Mouse (Mus musculus): Measurements from ENCODE around the gene Atp8a2. TPM values are rescaled to one million over a fixed set of nuclear protein-coding genes. Genes with fewer than 3 reads are reported as not detected.

Atp8a2 gene
- polyA plus RNA-seq, 1 experiment from 2014 or later: 36.6 TPM

DNA sequence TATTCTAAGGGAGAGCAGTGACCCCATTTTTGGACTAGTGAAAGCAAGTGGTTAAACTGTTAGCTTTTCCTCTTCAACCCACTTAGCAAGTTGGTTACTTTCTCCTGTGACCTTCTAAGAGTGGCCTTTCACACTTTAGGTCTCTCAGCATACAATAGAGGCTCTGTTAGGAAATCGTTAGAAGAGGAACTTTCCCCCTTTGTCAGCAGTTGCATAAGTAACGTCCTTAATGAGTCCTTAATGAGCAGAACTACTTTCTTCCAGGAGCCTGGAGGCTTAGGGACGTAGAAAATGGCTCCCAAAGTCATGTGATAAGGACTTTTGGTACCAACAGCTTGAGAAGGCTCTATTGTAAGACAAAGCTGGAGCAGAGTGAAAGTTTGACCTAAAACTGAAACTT lies 434.8 kb downstream of the Atp8a2 start:
- 38% methylated on average over 3 of the region's 3 CpGs for WGBS
- Histone ChIP-seq H3K9me3 (no peaks in the 10 kb centered on the region), H3K27ac (replicated peaks) (no peak overlapping the region), H3K27me3 (peaks cover 8% of the 10 kb centered on the region; the same call in 1 of the 2 replicates), H3K9ac (no peak overlapping the region), H3K4me1 (replicated peaks) (peaks cover 20% of the 10 kb centered on the region), H3K4me3 (no peak overlapping the region), H3K4me2 (no peak overlapping the region), H3K36me3 (no peaks in the 10 kb centered on the region)
- no peak for ATAC-seq (ENCODE audit: low read depth)

DNA sequence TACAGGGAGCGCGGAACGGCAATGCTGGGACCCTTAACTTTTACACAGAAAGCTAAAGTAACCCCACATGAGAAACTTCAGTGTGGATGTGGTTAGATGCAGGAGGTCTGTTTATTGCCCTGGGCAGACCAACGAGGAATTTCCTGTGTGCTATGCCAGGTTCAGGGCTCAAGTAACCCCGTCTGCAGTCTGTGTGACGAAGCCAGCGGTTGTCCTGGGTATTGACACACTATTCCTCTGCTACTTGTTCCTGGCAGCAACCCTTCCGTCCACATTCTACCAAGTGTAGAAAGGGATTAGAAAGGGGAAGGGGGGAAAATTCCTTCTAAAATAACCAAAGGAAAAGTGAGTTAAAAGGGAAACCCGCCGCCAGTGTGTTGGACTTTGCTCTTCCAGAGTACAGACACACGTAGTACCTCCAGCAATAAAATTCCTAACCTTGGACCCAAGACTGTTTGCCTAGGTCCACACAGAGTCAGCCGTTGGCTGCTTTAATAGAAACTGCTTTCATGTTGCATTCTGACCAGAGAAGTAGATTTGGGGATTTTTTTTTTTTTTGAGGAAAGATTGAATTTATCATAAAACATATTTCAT lies 437.0 kb downstream of the Atp8a2 start:
- peaks cover 20% of the 10 kb centered on the region for H3K4me1 ChIP-seq (replicated peaks)
- no peak overlapping the region for H3K4me2 ChIP-seq
- no peaks in the 10 kb centered on the region for H3K36me3 ChIP-seq
- no peaks in the 10 kb centered on the region for H3K9me3 ChIP-seq
- ATAC-seq (ENCODE audit: low read depth): no peak
- H3K4me3 ChIP-seq: no peak overlapping the region
- peaks cover 12% of the 10 kb centered on the region; the same call in 1 of the 2 replicates for H3K27me3 ChIP-seq
- no peak overlapping the region for H3K27ac ChIP-seq (replicated peaks)
- 77% methylated on average over 12 of the region's 12 CpGs for WGBS
- no peak overlapping the region for H3K9ac ChIP-seq

DNA sequence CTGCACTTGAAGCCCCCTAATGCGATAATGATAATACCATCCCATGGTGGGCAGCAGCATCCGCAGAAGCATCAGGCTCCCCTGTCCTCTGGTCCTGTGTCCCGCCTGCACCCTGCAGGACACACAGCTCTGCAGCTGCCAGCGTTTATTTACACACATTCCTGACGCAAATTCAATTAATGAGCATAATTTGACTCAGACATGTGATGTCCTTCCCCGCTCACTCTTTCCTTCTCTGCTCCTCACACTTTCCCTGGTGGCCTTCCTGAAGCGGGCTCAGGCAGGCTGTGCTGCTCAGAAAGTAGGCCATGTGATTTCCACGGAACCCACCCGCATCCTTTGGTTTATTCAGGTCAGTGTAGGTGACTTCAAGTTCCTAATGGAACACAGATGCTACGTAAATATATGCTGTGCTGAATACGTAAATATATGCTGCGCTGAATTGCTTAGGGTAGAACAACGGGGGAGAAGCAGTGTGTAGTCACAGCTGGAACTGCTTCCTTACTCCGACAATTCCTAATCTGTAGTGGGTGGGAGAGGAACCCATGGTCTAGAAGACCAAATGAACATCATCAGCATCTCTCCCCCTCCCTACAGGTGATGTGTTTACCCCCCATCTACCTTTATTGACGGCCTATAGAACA lies 437.7 kb downstream of the Atp8a2 start:
- H3K27me3 ChIP-seq: peaks cover 12% of the 10 kb centered on the region; the same call in 1 of the 2 replicates
- H3K9me3 ChIP-seq: no peaks in the 10 kb centered on the region
- H3K27ac ChIP-seq (replicated peaks): no peak overlapping the region
- peaks cover 15% of the 10 kb centered on the region for H3K4me1 ChIP-seq (replicated peaks)
- H3K36me3 ChIP-seq: no peaks in the 10 kb centered on the region
- no peak overlapping the region for H3K4me2 ChIP-seq
- H3K9ac ChIP-seq: no peak overlapping the region
- H3K4me3 ChIP-seq: no peak overlapping the region
- ATAC-seq (ENCODE audit: low read depth): no peak
- 71% methylated on average over 15 of the region's 15 CpGs for WGBS

DNA sequence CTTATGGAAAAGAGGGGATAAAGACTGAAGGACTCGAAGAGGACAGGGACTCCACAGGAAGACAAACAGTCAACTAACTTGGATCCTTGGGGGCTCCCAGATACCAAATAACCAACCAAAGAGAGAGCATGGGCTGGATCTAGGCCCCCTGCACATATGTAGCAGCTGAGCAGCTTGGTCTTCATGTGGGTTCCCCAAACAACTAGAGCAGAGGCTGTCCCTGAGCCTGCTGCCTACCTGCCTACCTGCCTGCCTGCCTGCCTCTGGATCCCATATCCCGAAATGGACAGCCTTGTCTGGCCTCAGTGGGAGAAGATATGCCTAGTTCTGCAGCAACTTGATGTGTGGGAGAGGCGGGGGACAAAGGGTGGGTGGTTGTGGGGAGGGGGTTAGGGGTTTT lies 444.6 kb downstream of the Atp8a2 start:
- Histone ChIP-seq H3K9me3 (no peaks in the 10 kb centered on the region), H3K27ac (replicated peaks) (no peak overlapping the region), H3K36me3 (no peaks in the 10 kb centered on the region), H3K4me1 (replicated peaks) (no peaks in the 10 kb centered on the region), H3K4me2 (no peak overlapping the region), H3K27me3 (peaks cover 42% of the 10 kb centered on the region), H3K9ac (no peak overlapping the region), H3K4me3 (no peak overlapping the region)
- 88% methylated on average over 3 of the region's 3 CpGs for WGBS
- no peak for ATAC-seq (ENCODE audit: low read depth)

DNA sequence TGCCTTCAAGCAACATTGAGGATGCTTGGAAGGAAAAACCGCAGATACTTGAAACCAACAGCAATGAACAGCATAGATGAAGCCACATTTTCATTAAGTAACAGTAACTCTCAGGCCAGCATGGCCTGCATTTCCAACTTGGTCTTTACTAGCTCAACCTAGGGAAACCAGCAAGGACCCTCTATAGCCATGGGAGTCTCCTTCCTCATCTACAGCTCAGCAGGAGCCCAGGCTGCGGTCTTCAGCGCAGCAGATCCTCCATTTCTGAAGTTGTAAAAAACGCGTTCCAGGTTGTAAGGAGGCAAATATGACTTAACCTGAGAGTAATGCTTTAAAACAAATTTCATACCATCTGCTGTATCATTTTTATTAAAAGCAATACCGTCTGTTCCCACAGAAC lies 447.0 kb downstream of the Atp8a2 start:
- 76% methylated on average over 6 of the region's 6 CpGs for WGBS
- no peak for ATAC-seq (ENCODE audit: low read depth)
- Histone ChIP-seq H3K9ac (no peak overlapping the region), H3K9me3 (no peaks in the 10 kb centered on the region), H3K4me1 (replicated peaks) (no peaks in the 10 kb centered on the region), H3K4me3 (no peak overlapping the region), H3K27ac (replicated peaks) (no peak overlapping the region), H3K27me3 (peaks cover 58% of the 10 kb centered on the region), H3K36me3 (no peaks in the 10 kb centered on the region), H3K4me2 (no peak overlapping the region)

DNA sequence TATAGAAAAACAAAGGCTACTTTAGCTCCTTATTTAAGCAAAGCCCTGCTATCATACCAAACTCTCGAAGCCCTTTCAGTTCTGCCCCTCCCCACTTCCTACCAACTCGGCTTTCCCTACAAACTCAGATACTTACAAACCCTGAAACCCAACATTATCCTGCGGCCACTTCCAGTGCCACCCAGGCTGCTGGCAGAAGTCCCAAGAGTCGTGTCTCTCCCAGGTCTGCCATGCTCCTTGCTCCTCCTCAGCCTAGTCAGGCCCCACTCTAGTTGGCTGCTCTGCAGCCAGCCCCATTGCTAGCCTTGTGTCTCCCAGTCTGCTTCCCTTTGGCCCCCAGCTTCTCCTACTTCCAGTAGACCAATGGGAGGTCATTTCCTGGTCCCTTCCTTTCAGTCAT lies 451.3 kb downstream of the Atp8a2 start:
- ATAC-seq (ENCODE audit: low read depth): no peak
- Histone ChIP-seq H3K27me3 (peaks cover 84% of the 10 kb centered on the region), H3K9ac (no peak overlapping the region), H3K4me2 (no peak overlapping the region), H3K9me3 (no peaks in the 10 kb centered on the region), H3K4me3 (no peak overlapping the region), H3K4me1 (replicated peaks) (no peaks in the 10 kb centered on the region), H3K27ac (replicated peaks) (no peak overlapping the region), H3K36me3 (no peaks in the 10 kb centered on the region)
- 78% methylated on average over 4 of the region's 4 CpGs for WGBS

DNA sequence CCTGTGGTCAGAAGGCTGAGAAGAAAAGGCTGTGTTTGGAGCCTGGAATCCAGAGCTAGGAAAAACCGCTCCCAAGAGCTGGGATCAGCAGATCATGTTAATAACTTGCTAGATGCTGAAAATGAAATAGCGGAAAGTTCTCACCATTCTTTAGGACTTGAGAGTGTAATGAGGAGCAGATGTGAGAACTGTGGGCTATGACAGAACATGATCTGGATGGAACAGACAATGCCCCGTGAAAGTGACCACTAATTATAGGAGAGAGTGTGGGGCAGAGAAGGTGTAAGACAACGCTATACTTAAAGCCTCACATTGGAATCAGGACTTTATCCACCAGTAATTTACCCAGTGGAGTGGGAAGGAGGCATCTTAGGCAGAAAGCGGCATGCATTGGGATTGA lies 455.2 kb downstream of the Atp8a2 start:
- peaks cover 83% of the 10 kb centered on the region for H3K27me3 ChIP-seq
- ATAC-seq (ENCODE audit: low read depth): no peak
- no peak overlapping the region for H3K9ac ChIP-seq
- no peak overlapping the region for H3K4me3 ChIP-seq
- no peaks in the 10 kb centered on the region for H3K36me3 ChIP-seq
- no peaks in the 10 kb centered on the region for H3K9me3 ChIP-seq
- H3K4me2 ChIP-seq: no peak overlapping the region
- WGBS: 87% methylated on average over 5 of the region's 5 CpGs
- peaks cover 23% of the 10 kb centered on the region for H3K4me1 ChIP-seq (replicated peaks)
- no peak overlapping the region for H3K27ac ChIP-seq (replicated peaks)

DNA sequence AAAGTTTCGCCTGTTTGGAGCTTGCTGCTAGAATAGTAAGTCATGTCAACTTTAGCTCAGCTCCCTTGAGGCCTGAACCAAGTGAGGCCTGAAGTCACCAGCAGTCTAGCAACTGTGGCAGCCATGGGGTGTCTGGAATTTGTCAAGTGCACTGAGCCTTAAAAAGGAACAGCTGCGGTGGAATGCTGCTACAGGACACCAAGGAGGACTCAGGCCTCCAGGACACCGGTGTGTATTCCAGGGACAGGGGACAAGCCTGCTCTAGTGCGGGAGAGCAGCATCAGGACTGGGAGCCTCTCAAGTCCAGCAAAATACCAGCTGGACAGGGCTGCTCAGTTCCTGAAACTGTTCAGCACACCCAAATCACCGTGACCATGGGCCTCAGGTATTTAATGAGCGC lies 457.5 kb downstream of the Atp8a2 start:
- Histone ChIP-seq H3K9ac (no peak overlapping the region), H3K27me3 (peaks cover 75% of the 10 kb centered on the region), H3K4me1 (replicated peaks) (peaks cover 32% of the 10 kb centered on the region), H3K9me3 (no peaks in the 10 kb centered on the region), H3K36me3 (no peaks in the 10 kb centered on the region), H3K4me2 (no peak overlapping the region), H3K27ac (replicated peaks) (no peak overlapping the region), H3K4me3 (no peak overlapping the region)
- 55% methylated on average over 6 of the region's 6 CpGs for WGBS
- no peak for ATAC-seq (ENCODE audit: low read depth)

DNA sequence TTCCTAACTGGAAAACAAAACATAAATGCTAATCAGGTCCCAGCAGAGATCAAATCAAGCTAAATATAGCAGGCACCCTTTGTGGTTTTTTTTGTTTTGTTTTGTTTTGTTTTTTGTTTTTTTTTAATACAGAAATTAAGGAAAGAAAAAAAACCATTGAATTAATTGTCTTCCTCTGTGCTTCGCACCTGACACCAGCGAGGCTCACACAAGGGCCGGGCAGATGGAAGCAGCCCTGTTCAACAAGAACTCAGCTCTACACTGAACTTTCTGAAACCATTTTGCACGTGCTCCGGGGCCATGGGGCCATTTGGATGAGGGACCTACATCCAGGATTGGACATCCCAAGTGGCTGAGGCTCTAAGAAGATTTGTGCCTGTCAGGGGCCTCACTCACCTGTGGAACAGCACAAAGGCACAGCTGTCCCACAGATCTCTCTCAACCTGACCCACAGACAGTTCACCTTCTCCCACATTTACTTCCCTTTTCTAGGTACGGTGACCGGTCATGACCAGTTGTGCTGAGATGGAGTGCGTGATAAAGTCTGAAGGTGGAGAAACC lies 459.2 kb downstream of the Atp8a2 start:
- Histone ChIP-seq H3K27me3 (peaks cover 74% of the 10 kb centered on the region), H3K9ac (no peak overlapping the region), H3K4me3 (no peak overlapping the region), H3K9me3 (no peaks in the 10 kb centered on the region), H3K4me2 (no peak overlapping the region), H3K27ac (replicated peaks) (no peak overlapping the region), H3K4me1 (replicated peaks) (peaks cover 32% of the 10 kb centered on the region), H3K36me3 (no peaks in the 10 kb centered on the region)
- no peak for ATAC-seq (ENCODE audit: low read depth)
- 64% methylated on average over 8 of the region's 8 CpGs for WGBS

DNA sequence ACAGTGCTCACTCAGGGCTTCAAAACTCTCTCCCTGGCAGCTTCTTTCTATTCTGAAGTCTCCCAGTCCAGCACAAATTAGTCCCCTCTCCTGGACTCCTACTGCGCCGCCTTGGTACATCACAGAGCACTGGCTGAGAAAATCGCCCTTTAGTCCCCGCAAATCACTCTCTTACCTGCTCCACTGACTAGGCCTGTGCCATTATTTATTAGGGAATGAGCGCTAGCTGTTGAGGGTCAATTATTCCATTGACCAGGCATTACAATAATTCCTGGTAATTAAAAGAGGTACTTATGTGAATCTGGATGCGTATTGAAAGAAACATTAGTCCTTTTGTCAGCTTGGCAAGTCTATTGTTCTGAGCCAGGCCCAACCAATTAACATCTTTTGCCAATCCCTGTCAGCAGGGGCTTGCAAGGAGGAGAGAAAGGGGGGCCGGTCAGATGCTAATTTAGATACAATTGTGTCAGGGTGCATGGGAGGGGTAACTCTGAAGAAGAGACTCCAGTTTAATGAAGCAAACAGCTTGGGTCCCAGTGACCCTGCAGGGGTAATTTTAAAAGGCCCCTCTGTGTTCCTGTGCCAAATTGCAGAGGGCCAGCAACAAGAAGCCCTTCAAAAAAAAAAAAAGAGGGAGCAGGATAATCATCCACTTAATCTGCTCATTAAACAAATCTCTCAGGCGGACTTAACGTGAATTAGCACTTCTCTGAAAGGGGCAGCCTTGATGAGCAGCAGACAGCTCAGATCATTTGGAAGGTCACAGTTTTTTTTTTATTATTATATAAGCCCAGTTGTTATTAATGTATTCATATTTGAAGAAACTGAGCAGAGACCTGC lies 459.9 kb downstream of the Atp8a2 start:
- H3K4me2 ChIP-seq: 0 out of 2 replicates have a peak overlapping the region, but pooled peaks have one; percentile 4
- peak; percentile 73 for ATAC-seq (ENCODE audit: low read depth)
- H3K27me3 ChIP-seq: peaks cover 74% of the 10 kb centered on the region
- 14% methylated on average over 9 of the region's 9 CpGs for WGBS
- H3K4me3 ChIP-seq: no peak overlapping the region
- H3K4me1 ChIP-seq (replicated peaks): peaks cover 32% of the 10 kb centered on the region
- H3K36me3 ChIP-seq: no peaks in the 10 kb centered on the region
- H3K9me3 ChIP-seq: no peaks in the 10 kb centered on the region
- H3K27ac ChIP-seq (replicated peaks): peak overlapping the region; percentile 77
- H3K9ac ChIP-seq: no peak overlapping the region

DNA sequence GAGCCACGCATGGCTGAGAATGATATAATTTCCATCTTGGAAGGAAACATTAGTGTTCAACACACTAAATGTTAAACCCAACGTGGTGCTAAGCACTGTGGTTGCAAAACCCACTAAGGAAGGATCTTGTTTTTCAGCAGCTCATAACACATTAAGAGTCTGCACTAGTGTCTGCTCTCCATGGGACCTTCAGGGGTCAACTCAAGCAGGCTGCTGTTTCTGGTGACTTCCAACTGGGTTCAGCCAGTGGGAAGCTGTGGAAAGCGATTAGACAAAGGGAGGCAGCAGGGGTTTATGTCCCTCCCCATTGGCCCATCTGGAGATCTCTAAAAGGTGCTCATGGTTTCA lies 467.0 kb downstream of the Atp8a2 start:
- no peaks in the 10 kb centered on the region for H3K36me3 ChIP-seq
- H3K27me3 ChIP-seq: peaks cover 83% of the 10 kb centered on the region

More for the DNA sequence above, 467.0 kb downstream of the Atp8a2 start:
- H3K9me3 ChIP-seq: no peaks in the 10 kb centered on the region
- no peak overlapping the region for H3K4me2 ChIP-seq
- H3K4me3 ChIP-seq: no peak overlapping the region
- ATAC-seq (ENCODE audit: low read depth): no peak
- peaks cover 19% of the 10 kb centered on the region for H3K4me1 ChIP-seq (replicated peaks)
- H3K27ac ChIP-seq (replicated peaks): no peak overlapping the region
- 52% methylated on average over 3 of the region's 3 CpGs for WGBS
- H3K9ac ChIP-seq: no peak overlapping the region
